Mouse (Mus musculus) adrenal gland, adult (tissue): ENCODE results near the gene Arnt2.

Source experiments
- DNase-seq, 2 experiments: peaks; one replicate each; pipeline ENCODE4 v3.0.0; 2022 to 2023; ENCODE audit warnings: low spot score in 1 of 2; ENCODE audit not compliant: inconsistent age in 2 of 2

Arnt2 gene

GRCm38 (mm10) chr7:84401641-84402455, 8.1 kb downstream of the Arnt2 start:
- no peak for DNase-seq

GRCm38 (mm10) chr7:84397320-84397719, 12.7 kb downstream of the Arnt2 start:
- peak in 1 of 2 experiments; percentile 38 for DNase-seq

- no peak for DNase-seq
Observed at GRCm38 (mm10) chr7:84396581-84396980, 13.4 kb downstream of the Arnt2 start.

DNA sequence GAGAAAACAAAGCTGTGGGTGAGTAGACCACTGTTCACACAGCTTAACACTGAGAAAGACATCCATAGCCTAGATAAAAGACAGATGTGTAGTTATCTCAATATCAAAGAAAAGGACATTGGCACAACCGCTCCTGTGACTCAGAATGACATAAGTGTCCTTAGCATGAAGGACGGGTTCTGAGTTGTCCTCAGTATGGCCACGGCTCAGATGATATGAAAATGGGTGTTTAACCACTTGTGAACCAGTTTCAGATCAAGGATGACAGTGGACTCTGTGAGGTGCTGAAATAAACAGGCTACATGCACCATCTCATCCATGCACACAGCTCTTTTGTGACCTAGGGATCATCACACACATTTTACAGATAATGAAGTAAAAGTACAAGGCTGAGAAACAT, 22.1 kb downstream of the Arnt2 start:
- DNase-seq = peak; percentile 40 to 82

GRCm38 (mm10) chr7:84386472-84386871, 23.5 kb downstream of the Arnt2 start:
- DNase-seq = no peak

DNA sequence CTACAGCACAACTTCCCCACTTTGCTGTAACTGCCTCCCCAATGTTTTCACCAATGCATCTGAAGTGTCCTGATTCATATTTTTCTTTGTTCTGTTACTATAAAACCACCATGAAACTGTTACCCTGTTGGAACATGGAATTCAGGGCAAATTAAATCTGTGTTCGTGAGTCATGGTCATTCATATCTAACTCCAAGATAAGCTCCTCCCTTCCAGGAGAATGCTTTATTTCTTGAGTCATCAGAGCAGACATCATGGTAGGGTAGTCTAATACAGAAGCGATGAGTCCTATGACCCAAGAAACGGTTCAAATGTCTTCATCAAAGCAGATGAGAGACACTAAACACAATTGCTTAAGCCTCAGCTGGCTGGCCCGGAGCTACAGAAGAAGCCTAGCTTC, 25.2 kb downstream of the Arnt2 start:
- peak in 1 of 2 experiments; percentile 67 for DNase-seq

GRCm38 (mm10) chr7:84384086-84384485, 25.9 kb downstream of the Arnt2 start:
- no peak for DNase-seq

GRCm38 (mm10) chr7:84382346-84382745, 27.6 kb downstream of the Arnt2 start:
- DNase-seq = no peak

- DNase-seq = peak in 1 of 2 experiments; percentile 58
Observed at GRCm38 (mm10) chr7:84380810-84381209, 29.2 kb downstream of the Arnt2 start.

- no peak for DNase-seq
Observed at GRCm38 (mm10) chr7:84377330-84377729, 32.6 kb downstream of the Arnt2 start.

- no peak for DNase-seq
Observed at GRCm38 (mm10) chr7:84373691-84374090, 36.3 kb downstream of the Arnt2 start.

DNA sequence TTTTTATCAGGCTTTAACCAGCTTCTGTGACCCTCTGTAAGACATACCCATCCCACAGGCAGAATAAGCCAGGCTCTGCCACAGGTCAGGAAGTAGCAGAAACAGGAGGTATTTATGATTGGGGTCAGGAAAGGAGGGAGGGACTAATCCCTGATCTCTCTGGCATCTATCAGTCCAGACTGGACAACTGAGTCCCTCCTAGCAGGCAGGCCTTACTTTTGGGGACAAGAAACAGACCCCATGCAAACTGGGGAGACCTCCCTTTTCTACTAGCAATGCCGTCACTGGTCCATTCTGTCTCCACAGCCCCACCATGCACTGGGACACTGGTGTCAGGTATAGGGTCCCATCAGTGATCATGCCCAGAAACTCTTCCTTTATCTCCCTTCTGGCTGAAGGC, 37.1 kb downstream of the Arnt2 start:
- no peak for DNase-seq

- no peak for DNase-seq
Observed at GRCm38 (mm10) chr7:84372280-84372679, 37.7 kb downstream of the Arnt2 start.

- DNase-seq = no peak
Observed at GRCm38 (mm10) chr7:84370911-84371592, 38.9 kb downstream of the Arnt2 start.

GRCm38 (mm10) chr7:84366251-84366650, 43.7 kb downstream of the Arnt2 start:
- DNase-seq = no peak

- peak in 1 of 2 experiments; percentile 55 for DNase-seq
Observed at GRCm38 (mm10) chr7:84362711-84363110, 47.3 kb downstream of the Arnt2 start.

- DNase-seq = no peak
Observed at GRCm38 (mm10) chr7:84361086-84361684, 48.8 kb downstream of the Arnt2 start.

- no peak for DNase-seq
Observed at GRCm38 (mm10) chr7:84358426-84358825, 51.5 kb downstream of the Arnt2 start.

DNA sequence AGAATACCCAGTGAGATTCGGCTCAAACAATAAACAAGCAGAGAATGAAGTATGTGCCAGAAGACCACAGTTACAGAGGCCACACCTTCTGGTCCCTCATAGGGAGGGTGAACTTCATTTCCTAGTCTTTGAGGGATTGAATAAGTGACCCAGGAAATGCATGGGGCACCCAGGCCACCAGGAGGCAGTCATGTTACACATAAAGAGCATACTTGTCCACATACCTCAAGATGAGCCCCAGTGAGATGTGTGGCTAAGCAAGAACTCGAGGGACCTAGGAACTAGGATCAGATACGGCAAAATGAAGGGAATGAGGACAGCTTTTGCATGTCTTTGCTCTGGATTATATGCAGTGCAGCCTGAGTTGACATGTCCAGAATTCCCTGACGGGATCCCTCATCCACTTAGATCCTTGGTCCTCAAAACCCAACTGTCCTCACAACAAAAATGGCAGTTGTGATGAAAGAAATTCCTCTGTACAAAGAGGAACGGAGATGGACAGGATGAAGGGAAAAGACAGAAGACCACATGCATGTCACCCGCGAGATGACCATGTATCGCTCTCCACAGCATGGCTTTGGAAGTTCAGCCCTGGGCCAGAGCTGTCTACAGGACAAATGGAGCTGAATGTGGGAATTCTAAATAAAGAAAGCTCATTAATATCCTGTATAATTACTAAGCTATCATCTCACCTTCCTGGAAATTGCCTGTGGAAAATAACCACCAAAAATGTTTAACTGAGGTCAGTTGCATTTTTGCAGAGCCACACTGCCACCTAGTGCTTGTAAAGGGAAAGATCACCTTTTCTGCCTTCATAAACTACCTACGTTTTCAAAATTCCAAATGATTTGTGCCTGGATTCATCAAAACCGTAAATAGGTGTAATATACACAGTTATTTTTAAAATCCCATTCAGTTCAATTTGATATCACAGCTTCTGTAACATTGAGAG, 54.1 kb downstream of the Arnt2 start:
- DNase-seq = peak; percentile 41 to 85

DNA sequence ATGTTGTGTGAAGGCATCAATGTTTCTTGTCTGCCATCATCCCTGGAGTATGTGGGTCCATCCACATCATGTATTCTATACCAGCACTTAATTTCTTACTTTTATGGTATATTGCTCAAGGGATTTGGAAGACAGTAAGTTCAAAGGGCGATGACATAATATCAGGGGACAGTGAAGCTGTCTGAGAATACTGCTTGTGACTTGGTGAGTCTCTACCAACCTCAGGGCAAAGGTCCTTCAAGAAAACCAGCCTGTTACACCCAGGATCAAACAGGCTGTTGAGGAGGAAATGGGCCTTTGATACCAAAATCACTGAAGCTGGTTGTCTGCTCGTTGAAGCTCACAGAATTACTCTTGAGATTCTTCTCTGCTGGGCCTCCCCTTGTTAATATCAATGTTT, 55.1 kb downstream of the Arnt2 start:
- DNase-seq = no peak

GRCm38 (mm10) chr7:84350529-84350928, 59.4 kb downstream of the Arnt2 start:
- DNase-seq = no peak
